Mouse (Mus musculus): ENCODE results near the gene Prmt2.

The Prmt2 gene

GRCm38 (mm10) chr10:76237341-76238225 lies at the start of gene Prmt2:
Prmt2 (minus strand) TSS chr10:76237865.
- in situ Hi-C loops (cut with MboI, MseI) = no loop called here

DNA sequence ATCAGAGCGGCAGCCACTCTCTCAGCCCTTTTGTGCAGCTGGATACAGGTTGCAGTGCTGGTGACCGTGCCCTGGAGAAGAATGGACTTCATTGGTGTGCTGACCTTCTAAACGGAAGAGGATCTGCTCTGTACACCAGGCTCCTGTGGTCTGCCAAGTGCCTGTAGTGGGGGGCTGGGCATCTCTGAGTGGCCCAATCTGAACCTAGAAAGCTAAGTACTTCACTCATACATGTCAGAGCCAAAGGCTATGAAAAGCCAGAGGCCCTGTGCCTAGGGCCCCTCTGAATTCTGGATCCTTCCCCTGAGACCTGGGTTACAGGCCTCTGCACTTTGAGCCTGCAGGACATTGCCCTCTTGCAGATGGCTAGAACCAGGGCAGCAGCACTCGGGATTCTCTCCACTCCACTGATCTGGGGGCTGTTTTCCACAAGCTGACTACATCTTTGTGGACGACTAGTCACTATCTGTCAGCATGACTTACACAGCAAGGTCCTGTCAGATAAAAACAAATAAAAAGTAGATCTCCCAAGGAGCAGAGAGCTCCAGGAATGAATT lies 41.0 kb upstream of the Prmt2 start:
- in situ Hi-C loops (cut with MboI, MseI) = no loop called here

DNA sequence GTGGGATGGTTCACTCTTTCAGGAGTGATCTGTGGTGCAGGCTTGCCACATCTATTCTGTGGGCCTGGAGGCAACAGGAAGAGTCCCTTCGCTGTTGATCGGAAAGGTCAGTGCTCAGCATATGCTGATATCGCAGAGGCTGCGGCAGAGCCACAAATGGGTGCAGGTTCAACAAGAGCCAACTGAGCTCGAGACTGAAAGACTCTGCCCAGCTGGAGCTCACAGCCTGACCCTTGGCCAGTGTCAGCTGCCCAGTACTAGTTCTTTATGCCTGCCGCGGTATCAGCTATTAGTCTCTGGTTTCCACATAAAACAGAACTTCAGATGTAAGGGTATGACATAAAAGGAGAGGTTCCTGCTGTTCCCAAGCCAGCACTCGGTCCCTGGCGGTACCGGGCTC lies 37.6 kb upstream of the Prmt2 start:
- in situ Hi-C loops (cut with MboI, MseI) = no loop called here

DNA sequence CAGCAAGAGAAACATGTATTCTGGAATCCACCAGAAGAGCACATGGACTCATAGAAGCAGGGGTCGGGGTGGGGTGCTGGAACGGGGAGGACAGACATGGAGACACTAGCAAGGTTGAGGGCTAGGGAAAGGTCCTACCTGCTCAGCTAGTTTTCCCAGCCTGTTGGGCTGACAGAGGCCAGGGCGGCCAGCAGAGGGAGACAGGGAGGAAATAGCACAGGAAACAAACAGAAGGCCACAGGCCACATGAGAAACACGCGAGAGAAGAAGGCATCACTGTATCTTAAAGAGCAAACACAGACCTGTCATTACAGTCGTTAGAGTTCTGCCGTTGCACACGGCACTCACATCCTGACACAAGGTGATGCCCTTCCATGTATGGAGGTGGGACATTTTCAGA lies 33.6 kb upstream of the Prmt2 start:
- in situ Hi-C loops (cut with MboI, MseI) = no loop called here

DNA sequence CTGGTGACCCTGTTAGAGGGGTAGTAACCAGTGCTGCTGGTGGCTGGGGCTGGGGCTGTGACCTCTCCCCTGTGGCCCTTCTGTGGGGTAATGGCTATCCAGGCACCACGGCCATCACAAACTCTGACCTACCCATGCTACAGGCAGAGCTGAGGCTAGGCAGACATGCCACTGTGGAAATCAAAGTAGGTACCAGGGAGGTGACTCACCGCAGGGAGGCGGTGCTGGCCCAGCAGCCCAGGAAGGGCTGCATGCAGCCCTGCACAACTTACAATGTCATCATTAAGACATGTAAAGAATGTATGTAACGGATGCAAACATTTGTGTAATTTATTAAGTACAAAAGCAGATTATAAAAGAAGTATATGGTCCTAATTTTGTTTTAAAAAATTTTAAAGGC lies 24.8 kb upstream of the Prmt2 start:
- in situ Hi-C loops (cut with MboI, MseI) = no loop called here

GRCm38 (mm10) chr10:76261447-76261846 lies 23.8 kb upstream of the Prmt2 start:
- in situ Hi-C loops (cut with MboI, MseI) = no loop called here

- in situ Hi-C loops (cut with MboI, MseI) = no loop called here
Observed at GRCm38 (mm10) chr10:76260358-76261059, 22.8 kb upstream of the Prmt2 start.

- in situ Hi-C loops (cut with MboI, MseI) = no loop called here
Observed at GRCm38 (mm10) chr10:76259566-76260232, 22.0 kb upstream of the Prmt2 start.

GRCm38 (mm10) chr10:76257719-76258390 lies 20.2 kb upstream of the Prmt2 start:
- in situ Hi-C loops (cut with MboI, MseI) = no loop called here

- in situ Hi-C loops (cut with MboI, MseI) = no loop called here
Observed at GRCm38 (mm10) chr10:76257231-76257630, 19.6 kb upstream of the Prmt2 start.

- in situ Hi-C loops (cut with MboI, MseI) = no loop called here
Observed at GRCm38 (mm10) chr10:76255617-76256016, 18.0 kb upstream of the Prmt2 start.

GRCm38 (mm10) chr10:76253536-76253935 lies 15.9 kb upstream of the Prmt2 start, which contains the start of gene S100b:
S100b (plus strand) TSS chr10:76253853.
- in situ Hi-C loops (cut with MboI, MseI) = no loop called here

DNA sequence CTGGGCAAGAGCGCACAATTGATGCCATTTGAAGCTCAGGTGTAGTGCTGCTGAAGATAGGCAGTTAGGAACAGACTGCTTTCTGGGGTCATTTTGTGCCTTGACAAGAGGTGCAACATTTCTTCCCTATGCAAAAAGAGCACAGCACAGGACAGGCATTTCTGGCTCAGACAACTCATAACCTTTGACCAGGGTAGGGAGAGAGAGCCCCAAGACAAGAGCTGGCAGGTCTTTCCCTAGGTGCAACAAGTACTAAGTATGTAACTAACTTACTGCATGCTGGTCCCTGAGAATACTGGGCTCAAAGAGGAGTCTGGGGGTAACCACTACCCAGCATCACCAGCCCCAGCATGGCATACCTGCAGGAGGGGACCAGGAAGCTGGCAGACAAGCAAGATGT lies 15.4 kb upstream of the Prmt2 start:
- in situ Hi-C loops (cut with MboI, MseI) = no loop called here

GRCm38 (mm10) chr10:76250870-76251269 lies 13.2 kb upstream of the Prmt2 start:
- in situ Hi-C loops (cut with MboI, MseI) = no loop called here

DNA sequence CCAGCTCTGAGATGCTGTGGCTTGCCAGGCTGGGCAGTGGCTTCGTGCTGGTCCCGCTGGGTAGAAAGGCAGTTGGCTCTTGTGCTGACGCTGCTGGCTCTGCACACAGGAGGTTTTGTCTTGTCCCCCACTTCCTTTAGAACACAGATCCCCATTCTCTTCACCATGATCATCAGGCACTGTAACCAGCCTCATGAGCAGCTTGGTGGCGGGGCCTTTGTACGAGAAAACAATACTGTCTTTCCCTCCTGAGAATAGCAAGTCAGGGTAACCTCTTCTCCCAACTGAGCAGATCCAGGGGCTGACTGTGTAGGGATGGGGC lies 10.9 kb upstream of the Prmt2 start:
- in situ Hi-C loops (cut with MboI, MseI) = loop anchor here in 1 of 2 experiments (10.0 kb wide), 1 partner anchor 1426 kb away; no protein-coding TSS in a partner anchor

DNA sequence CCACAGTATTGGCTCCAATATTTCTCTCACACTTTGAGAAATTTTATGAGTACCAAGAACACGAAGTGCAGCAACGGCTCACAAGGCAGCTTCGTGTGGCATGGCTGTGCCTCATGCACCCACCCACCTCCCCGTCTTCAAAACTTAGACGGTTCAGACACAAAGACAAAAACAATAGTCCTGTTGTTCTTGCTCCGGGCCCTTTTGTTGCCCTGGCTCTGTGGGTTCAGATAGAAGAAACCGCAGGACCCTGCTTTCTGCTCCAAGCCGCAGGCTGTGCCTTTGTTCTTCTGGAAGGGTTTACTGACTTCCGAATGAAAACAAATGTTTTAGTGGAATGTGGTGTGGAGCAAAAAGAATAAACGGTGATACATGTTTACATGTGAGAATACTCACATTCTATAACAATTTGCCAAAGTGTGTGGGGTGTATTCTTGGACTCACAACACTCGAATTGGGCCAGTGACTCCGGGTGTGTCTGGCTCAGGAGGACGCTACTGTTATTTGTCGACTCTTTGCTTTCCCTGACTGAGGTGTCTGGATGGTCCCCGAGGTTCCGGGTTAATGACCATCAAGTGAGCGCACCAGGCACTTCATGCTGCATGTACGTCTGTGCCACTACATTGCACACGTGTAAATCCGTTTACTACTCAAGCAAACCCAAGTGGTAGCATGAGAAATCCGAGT lies 10.4 kb upstream of the Prmt2 start:
- in situ Hi-C loops (cut with MboI, MseI) = loop anchor here in 1 of 2 experiments (10.0 kb wide), 1 partner anchor 1427 kb away; no protein-coding TSS in a partner anchor

- in situ Hi-C loops (cut with MboI, MseI) = loop anchor here in 1 of 2 experiments (10.0 kb wide), 1 partner anchor 1428 kb away; no protein-coding TSS in a partner anchor
Observed at GRCm38 (mm10) chr10:76246601-76247000, 8.9 kb upstream of the Prmt2 start.

DNA sequence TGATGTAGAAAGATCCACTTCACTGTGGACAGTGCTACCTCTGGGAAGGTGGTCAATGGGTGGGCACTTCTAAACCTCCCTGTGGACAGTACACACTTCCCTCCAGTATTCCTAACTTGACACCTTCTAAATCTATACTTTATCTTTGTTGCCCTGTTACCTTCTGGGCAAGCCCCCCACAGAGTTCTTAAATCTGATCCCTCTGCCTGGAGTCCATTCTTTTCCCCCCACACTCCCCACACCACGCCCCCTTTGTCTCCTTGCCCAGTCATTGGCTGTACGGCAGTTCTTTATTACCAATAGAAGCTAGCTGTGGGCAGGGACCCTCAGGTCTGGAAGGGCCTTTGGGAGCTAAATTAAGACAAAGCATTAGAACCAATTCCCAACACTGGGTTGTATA lies 7.4 kb upstream of the Prmt2 start:
- in situ Hi-C loops (cut with MboI, MseI) = loop anchor here in 1 of 2 experiments (10.0 kb wide), 1 partner anchor 1430 kb away; no protein-coding TSS in a partner anchor

GRCm38 (mm10) chr10:76239401-76239800 lies 1.7 kb upstream of the Prmt2 start:
- in situ Hi-C loops (cut with MboI, MseI) = no loop called here

DNA sequence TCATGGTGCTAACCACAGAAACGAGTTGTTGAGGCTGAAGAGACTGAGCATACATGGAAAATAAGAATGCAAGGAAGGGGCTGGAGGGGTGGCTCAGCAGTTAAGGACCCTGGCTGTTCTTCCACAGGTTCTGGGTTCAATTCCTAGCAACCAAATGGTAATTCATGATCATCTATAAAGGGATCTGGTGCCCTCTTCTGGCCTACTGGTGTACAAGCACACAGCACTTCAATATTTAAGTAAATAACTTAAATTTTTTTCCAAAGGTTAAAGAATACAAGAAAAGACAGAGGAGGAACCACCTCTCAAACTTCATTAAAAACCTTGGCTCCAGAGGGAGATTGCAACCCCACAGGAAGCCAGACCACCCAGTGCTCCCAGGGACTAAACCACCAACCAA lies 8.0 kb downstream of the Prmt2 start:
- in situ Hi-C loops (cut with MboI, MseI) = no loop called here

GRCm38 (mm10) chr10:76225944-76226343 lies 11.7 kb downstream of the Prmt2 start:
- in situ Hi-C loops (cut with MboI, MseI) = no loop called here

Measured in T-helper 17 cell (primary cell).